Mouse (Mus musculus): ENCODE measurements at regions not wholly inside any gene's neighbourhood (a gene's known extent, or its start where the extent isn't known, plus 50 kb on each side); places are given as distances from the start of the nearest gene placed in this dataset.

DNA sequence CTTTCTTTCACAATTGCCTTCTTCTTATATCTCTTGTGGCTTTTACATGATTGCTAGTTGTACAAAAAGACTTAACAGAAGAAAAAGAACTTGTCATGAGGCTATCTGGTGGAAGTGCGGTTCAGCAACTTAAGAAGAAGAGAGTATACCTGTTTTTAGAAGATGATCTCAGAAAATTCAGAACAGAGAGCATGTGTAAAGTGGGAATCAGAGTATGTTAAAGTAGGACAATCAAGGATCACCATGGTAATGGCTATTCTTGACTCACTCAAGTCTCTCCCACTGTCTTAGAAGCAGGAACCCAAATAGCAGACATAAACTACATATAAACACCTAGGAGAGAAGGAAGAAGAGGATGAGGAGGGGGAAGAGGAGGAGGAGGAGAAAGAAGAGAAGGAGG, 857.9 kb upstream of the Nr2f1 start:
- Histone ChIP-seq H3K4me1 (no peaks in the 10 kb centered on the region), H3K27me3 (no peaks in the 10 kb centered on the region), H3K27ac (no peak overlapping the region), H3K9ac (no peak overlapping the region), H3K36me3 (no peaks in the 10 kb centered on the region), H3K4me3 (no peak overlapping the region), H3K9me3 (no peaks in the 10 kb centered on the region), H3K4me2 (no peak overlapping the region)
- 89% methylated on average over 1 of the region's 1 CpGs for WGBS
- no peak for ATAC-seq (ENCODE audit: insufficient number of reproducible peaks, low FRiP score, low TSS enrichment, low read depth)

DNA sequence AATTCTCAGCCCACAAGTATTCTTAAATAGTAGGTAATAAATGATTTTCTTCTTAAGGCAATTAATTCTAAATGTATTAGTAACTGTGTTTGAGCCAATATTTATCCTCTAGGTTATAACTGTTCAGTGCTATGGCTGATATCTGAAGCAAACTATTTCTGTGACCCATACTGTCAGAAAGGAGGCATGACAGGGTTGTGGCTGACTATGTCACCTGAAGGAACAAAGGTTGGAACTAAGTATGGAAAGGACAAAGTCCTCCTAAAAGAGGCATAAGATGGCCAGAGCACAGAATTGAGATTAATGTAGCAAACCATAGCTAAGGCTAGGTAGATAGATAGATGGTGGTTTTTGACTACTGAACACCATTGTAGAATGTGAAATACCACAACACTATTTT, 854.9 kb upstream of the Nr2f1 start:
- Histone ChIP-seq H3K27ac (no peak overlapping the region), H3K36me3 (no peaks in the 10 kb centered on the region), H3K9ac (no peak overlapping the region), H3K4me1 (no peaks in the 10 kb centered on the region), H3K27me3 (no peaks in the 10 kb centered on the region), H3K9me3 (no peaks in the 10 kb centered on the region), H3K4me3 (no peak overlapping the region), H3K4me2 (no peak overlapping the region)
- ATAC-seq (ENCODE audit: insufficient number of reproducible peaks, low FRiP score, low TSS enrichment, low read depth), result no peak

DNA sequence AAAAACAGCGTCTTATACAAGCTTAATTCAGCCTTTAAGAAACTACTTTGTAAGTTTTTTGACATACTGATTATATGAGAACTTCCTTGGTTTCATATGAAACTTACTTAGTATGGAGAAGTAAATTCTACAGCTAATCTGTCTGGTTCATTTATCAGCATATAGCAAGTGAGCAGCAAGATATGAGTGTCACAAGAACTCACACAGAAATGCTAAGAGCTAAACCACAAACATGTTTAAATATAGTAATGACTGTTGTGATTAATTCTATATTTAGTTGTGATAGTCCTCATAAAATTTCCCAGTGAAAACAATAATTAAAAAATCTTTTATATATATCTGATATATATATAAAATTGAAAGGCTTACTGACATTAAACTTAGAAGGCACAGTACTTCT, 853.9 kb upstream of the Nr2f1 start:
- Histone ChIP-seq H3K27ac (no peak overlapping the region), H3K4me3 (no peak overlapping the region), H3K36me3 (no peaks in the 10 kb centered on the region), H3K27me3 (no peaks in the 10 kb centered on the region), H3K4me1 (no peaks in the 10 kb centered on the region), H3K9me3 (no peaks in the 10 kb centered on the region), H3K4me2 (no peak overlapping the region), H3K9ac (no peak overlapping the region)
- ATAC-seq (ENCODE audit: insufficient number of reproducible peaks, low FRiP score, low TSS enrichment, low read depth), result no peak
- WGBS, result 88% methylated on average over 1 of the region's 1 CpGs

DNA sequence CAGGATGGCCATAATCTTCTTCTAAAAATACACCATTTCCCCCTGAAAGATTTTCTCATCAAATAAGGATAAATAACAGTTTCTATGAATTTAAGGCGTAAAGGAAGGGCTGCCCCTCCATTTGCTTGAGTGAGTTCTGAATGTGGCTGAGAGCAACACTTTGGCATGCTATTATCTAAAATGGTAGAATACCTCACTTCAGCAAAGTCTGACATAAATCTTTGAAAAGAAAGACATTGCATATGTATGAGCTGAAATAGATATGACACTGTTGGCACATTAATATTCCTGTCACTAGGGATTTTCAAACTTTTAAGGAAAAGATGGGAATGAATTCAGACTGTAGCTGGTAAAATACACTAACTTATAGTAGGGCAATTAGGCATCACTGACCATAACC, 847.7 kb upstream of the Nr2f1 start:
- H3K4me1 ChIP-seq, result no peaks in the 10 kb centered on the region
- WGBS, result 81% methylated on average over 1 of the region's 1 CpGs

DNA sequence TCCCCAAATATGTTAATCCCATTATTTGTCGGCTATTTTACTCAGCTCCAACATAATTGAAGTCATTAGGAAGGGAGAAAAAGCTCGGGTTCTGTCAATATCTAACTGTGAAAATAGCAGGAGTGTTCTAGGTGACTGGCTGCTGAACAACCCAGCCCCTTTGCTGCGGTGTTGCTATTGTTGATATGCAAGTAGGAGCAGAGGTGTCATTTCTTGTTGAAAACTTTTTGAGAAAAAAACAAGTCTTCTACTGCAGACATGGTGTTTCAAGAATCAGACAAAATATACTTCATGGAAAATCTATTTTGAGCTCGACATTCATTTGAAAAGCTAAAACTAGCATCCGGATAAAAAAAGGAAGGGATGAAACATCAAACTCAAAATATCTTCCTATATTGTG, 845.1 kb upstream of the Nr2f1 start:
- Histone ChIP-seq H3K4me2 (no peak overlapping the region), H3K36me3 (no peaks in the 10 kb centered on the region), H3K9ac (no peak overlapping the region), H3K4me1 (no peaks in the 10 kb centered on the region), H3K9me3 (no peaks in the 10 kb centered on the region), H3K4me3 (no peak overlapping the region), H3K27me3 (no peaks in the 10 kb centered on the region), H3K27ac (no peak overlapping the region)
- no peak for ATAC-seq (ENCODE audit: insufficient number of reproducible peaks, low FRiP score, low TSS enrichment, low read depth)
- WGBS, result 67% methylated on average over 5 of the region's 5 CpGs

More for the DNA sequence above, 847.7 kb upstream of the Nr2f1 start:
- no peak overlapping the region for H3K4me2 ChIP-seq
- no peak overlapping the region for H3K9ac ChIP-seq
- no peak overlapping the region for H3K4me3 ChIP-seq
- no peaks in the 10 kb centered on the region for H3K27me3 ChIP-seq
- ATAC-seq (ENCODE audit: insufficient number of reproducible peaks, low FRiP score, low TSS enrichment, low read depth), result no peak
- H3K9me3 ChIP-seq, result no peaks in the 10 kb centered on the region
- no peaks in the 10 kb centered on the region for H3K36me3 ChIP-seq
- no peak overlapping the region for H3K27ac ChIP-seq

DNA sequence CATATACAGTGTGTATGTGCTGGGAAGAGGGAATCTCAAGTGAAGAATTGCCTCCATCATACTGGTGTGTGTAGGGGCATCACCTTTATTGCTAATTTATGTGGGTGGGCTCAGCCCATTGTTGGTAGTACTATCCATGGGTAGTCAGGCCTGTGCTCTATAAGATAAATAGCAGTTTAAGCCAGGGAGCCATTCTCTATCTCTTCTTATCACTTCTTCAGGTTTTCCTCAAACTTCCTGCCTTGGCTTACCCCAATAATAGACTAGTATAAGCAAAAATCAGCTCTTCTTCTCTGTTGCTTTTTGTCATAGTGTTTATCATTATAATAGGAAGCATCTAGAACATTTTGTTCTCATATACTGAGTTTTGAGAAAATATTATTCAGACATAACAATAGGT, 838.3 kb upstream of the Nr2f1 start:
- H3K9me3 ChIP-seq, result no peaks in the 10 kb centered on the region
- no peak overlapping the region for H3K4me2 ChIP-seq
- no peaks in the 10 kb centered on the region for H3K27me3 ChIP-seq
- no peak for ATAC-seq (ENCODE audit: insufficient number of reproducible peaks, low FRiP score, low TSS enrichment, low read depth)
- H3K9ac ChIP-seq, result no peak overlapping the region
- no peaks in the 10 kb centered on the region for H3K4me1 ChIP-seq
- H3K27ac ChIP-seq, result no peak overlapping the region
- no peaks in the 10 kb centered on the region for H3K36me3 ChIP-seq
- H3K4me3 ChIP-seq, result no peak overlapping the region

DNA sequence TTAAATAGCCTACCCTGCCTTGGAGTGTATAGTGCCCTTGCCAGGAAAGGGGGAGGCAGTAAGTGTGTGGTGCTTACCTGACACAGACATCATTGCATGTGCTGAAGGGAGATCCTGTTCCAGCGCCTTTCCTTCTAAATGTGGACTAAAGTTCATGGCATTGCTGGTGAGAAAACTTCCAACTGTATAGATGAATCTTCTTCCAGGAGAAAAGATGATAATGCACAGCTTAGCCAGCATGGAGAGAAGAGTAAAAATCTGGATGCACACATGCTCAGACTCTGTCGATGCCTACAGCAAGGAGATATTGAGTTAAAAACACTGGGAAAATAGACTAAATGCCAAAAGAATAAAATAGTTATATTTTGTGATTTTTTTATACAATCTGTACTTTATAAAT, 835.7 kb upstream of the Nr2f1 start:
- H3K4me2 ChIP-seq, result no peak overlapping the region
- no peaks in the 10 kb centered on the region for H3K36me3 ChIP-seq
- no peaks in the 10 kb centered on the region for H3K27me3 ChIP-seq
- ATAC-seq (ENCODE audit: insufficient number of reproducible peaks, low FRiP score, low TSS enrichment, low read depth), result no peak
- no peaks in the 10 kb centered on the region for H3K9me3 ChIP-seq
- no peaks in the 10 kb centered on the region for H3K4me1 ChIP-seq
- H3K4me3 ChIP-seq, result no peak overlapping the region
- no peak overlapping the region for H3K9ac ChIP-seq
- no peak overlapping the region for H3K27ac ChIP-seq
- 64% methylated on average over 2 of the region's 2 CpGs for WGBS

DNA sequence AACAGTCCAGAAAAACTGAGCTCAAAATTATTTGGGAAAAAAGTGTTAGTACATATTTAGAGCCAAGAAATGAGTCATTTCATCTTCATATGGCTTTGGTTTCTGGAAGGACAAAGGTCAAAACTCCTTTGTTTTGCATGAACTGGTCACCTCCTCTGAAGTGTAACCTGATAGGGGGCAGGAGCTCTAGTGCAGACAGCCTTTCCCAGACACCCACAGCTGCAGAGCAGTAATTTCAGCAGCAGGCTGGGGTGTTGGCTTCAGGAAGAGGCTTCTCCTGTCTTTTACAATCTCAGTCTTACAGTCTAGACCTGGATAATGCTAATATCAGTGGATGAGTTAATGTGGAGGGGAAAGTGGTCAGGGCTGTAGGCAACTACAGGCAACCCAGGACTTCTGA, 830.4 kb upstream of the Nr2f1 start:
- H3K36me3 ChIP-seq, result no peaks in the 10 kb centered on the region
- no peaks in the 10 kb centered on the region for H3K4me1 ChIP-seq
- H3K27me3 ChIP-seq, result no peaks in the 10 kb centered on the region
- H3K9ac ChIP-seq, result no peak overlapping the region
- no peaks in the 10 kb centered on the region for H3K9me3 ChIP-seq
- H3K4me3 ChIP-seq, result no peak overlapping the region
- ATAC-seq (ENCODE audit: insufficient number of reproducible peaks, low FRiP score, low TSS enrichment, low read depth), result peak; percentile 40; the same call in 1 of the 2 replicates
- no peak overlapping the region for H3K27ac ChIP-seq
- no peak overlapping the region for H3K4me2 ChIP-seq

DNA sequence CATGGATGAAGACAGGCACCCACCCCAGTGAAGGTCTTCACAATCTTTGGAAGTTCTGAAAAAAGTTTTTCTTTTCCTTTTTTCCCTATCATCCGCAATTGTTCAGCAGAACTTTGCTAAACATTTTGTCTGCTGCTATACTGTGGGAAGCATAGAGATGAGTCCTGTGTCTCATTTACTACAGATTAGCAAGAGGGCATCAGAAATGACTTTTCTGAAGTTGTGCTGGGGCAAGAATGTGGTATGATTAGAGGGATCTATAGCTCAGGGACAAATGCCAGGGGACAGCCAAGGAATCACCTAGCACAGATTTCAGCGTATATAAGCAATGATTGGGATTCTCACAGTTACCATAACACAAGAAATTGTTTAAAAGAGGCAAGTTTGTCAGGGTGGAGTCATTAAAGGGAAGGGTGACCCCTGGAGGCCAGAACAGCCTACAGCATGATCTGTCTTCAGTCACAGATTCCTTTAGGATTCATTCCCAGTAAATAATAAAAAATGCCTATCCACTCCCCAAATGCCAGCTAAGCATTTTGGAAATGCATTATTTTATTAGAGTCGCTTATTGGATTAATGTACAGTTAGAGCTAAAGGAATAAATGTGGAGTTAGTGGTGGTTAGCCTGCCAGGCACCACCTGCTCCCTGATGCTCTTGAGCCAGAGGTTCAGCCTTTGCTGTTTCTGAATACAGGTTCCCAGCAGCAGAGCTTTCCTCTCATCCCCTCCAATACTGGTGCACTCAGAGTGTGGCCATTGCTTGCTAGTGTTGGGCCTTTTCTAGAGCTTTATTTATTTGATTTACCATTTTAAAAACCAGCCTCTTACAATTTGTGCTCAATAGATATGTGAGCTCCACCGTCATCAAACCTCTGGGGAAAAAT, 828.6 kb upstream of the Nr2f1 start:
- 51% methylated on average over 4 of the region's 4 CpGs for WGBS
- no peaks in the 10 kb centered on the region for H3K27me3 ChIP-seq
- no peak for ATAC-seq (ENCODE audit: insufficient number of reproducible peaks, low FRiP score, low TSS enrichment, low read depth)
- H3K4me1 ChIP-seq, result no peaks in the 10 kb centered on the region
- H3K4me3 ChIP-seq, result no peak overlapping the region
- no peaks in the 10 kb centered on the region for H3K36me3 ChIP-seq
- H3K4me2 ChIP-seq, result no peak overlapping the region
- no peak overlapping the region for H3K9ac ChIP-seq
- H3K9me3 ChIP-seq, result no peaks in the 10 kb centered on the region
- no peak overlapping the region for H3K27ac ChIP-seq

DNA sequence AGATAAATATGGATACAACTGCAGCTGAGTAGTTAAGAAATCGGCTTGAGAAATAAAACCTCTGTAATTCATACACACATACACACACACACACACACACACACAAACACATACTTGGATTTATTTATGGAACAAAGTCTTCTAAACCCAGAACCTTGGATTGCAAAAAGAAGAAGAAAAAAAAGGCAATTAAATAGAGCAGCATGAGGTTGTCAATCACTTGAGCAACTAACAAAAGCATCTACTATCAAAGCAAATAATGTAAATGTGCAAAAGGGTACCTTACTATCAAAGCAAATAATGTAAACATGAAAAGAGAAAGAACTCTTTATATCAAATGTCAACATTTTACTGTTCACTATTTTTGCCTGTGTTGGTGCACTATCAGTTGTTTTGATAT, 826.1 kb upstream of the Nr2f1 start:
- Histone ChIP-seq H3K9ac (no peak overlapping the region), H3K27me3 (no peaks in the 10 kb centered on the region), H3K36me3 (no peaks in the 10 kb centered on the region), H3K4me2 (no peak overlapping the region), H3K4me1 (no peaks in the 10 kb centered on the region), H3K4me3 (no peak overlapping the region), H3K9me3 (no peaks in the 10 kb centered on the region), H3K27ac (no peak overlapping the region)
- WGBS, result 72% methylated on average over 1 of the region's 1 CpGs
- no peak for ATAC-seq (ENCODE audit: insufficient number of reproducible peaks, low FRiP score, low TSS enrichment, low read depth)

DNA sequence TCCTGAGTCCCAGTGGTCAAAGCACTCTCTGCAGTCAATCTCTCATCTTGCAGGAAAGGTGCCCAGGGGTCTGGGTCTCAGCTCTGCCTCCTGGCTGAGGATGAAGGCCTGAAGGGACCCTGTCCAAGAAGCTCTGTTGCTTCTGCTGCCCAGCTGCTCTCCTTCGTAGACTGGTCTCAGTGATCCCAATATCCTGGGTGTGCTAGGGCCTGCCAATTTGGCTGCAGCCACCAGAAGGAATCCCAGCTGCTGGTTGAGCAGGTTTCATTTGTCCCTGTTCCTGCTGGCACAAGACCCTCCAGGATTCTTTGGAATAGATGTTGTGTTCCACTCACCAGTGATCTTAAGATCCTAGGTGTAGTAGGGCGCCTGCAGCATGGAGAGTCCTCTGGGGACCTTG, 818.5 kb upstream of the Nr2f1 start:
- H3K9me3 ChIP-seq, result no peaks in the 10 kb centered on the region
- H3K4me2 ChIP-seq, result no peak overlapping the region
- no peaks in the 10 kb centered on the region for H3K27me3 ChIP-seq
- no peak overlapping the region for H3K4me3 ChIP-seq
- no peak overlapping the region for H3K27ac ChIP-seq
- WGBS, result 75% methylated on average over 2 of the region's 2 CpGs
- no peaks in the 10 kb centered on the region for H3K36me3 ChIP-seq
- H3K4me1 ChIP-seq, result no peaks in the 10 kb centered on the region
- no peak for ATAC-seq (ENCODE audit: insufficient number of reproducible peaks, low FRiP score, low TSS enrichment, low read depth)
- H3K9ac ChIP-seq, result no peak overlapping the region

DNA sequence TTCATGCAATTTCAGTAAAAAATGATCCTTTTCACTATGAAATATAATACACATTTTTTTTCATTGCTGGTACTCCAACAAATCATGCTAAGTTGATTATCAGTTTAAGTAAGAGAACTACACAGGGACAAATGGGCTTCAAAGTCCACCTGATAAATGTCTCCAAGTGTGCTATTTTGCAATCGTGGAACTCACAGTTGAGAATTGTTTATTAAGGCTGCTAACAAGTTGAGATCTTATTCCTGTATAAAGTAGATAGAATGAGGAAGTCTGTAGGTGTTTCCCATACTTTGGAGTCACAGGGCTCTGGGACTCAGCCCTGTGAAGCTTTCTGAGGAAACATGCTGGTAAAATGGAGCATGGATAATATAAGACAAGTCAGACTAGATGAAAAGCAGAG, 803.8 kb upstream of the Nr2f1 start:
- ATAC-seq (ENCODE audit: insufficient number of reproducible peaks, low FRiP score, low TSS enrichment, low read depth), result no peak
- no peaks in the 10 kb centered on the region for H3K36me3 ChIP-seq

DNA sequence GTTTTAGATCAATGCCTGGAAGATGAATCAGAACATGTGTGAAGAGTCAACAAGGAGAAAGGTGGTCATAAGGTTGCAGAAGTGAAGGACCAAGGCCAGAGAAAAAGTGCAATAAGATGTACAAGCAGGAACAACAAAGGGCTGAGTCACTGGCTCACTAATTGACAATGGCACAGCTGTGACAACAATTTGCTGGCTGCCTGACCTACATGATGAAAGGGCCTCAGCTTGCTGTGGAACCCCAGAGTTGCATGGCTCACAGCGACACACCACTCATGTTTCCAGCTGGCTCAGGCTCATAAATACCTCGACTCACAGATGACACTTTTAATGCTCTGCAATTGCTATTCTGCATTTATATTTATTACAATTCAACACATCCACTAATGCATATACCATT, 799.3 kb upstream of the Nr2f1 start:
- no peak overlapping the region for H3K4me2 ChIP-seq
- H3K27me3 ChIP-seq, result no peaks in the 10 kb centered on the region
- no peak overlapping the region for H3K4me3 ChIP-seq
- no peak overlapping the region for H3K9ac ChIP-seq
- 33% methylated on average over 2 of the region's 2 CpGs for WGBS
- ATAC-seq (ENCODE audit: insufficient number of reproducible peaks, low FRiP score, low TSS enrichment, low read depth), result no peak
- no peaks in the 10 kb centered on the region for H3K9me3 ChIP-seq
- H3K27ac ChIP-seq, result no peak overlapping the region
- no peaks in the 10 kb centered on the region for H3K36me3 ChIP-seq
- H3K4me1 ChIP-seq, result no peaks in the 10 kb centered on the region

More for the DNA sequence above, 803.8 kb upstream of the Nr2f1 start:
- Histone ChIP-seq H3K9ac (no peak overlapping the region), H3K27me3 (no peaks in the 10 kb centered on the region), H3K27ac (no peak overlapping the region), H3K4me3 (no peak overlapping the region), H3K4me2 (no peak overlapping the region), H3K9me3 (no peaks in the 10 kb centered on the region), H3K4me1 (no peaks in the 10 kb centered on the region)
- 76% methylated on average over 1 of the region's 1 CpGs for WGBS

Measured in limb, embryonic 15.5 days (tissue).